10 mouse cellular contexts compared by ENCODE assay signal in genomic region chr1:33903587-33903986, GRCm38 (mm10). TPM values are rescaled to one million over a fixed set of nuclear protein-coding genes. Genes with fewer than 3 reads are reported as not detected.
DNase-seq lines count a peak whose midpoint lies in the region; ATAC-seq lines count a peak whose summit lies in the region.
"Had no signal": no experiment of that assay in that cellular context is flagged by ENCODE, and none has a peak within 500 bp of the region (broad histone marks: within the 10 kb centered on the region; RNA-seq: fewer than 3 reads in every experiment).

No protein-coding gene starts in this region.

- H3K9me3 ChIP-seq in kidney, embryonic 16.5 days (ENCODE audit: low read length): no peaks in the 10 kb centered on the region
- H3K9me3 ChIP-seq in limb, embryonic 12.5 days: no peaks in the 10 kb centered on the region
- no peaks in the 10 kb centered on the region for H3K9me3 ChIP-seq in forebrain, embryonic 14.5 days (replicated peaks; ENCODE audit: control insufficient read depth, low read length)
- H3K9me3 ChIP-seq: hindbrain, embryonic 15.5 days had no signal

- DNase-seq in kidney, adult 11 months: no peak
- peak; percentile 55 for DNase-seq in MN1 (ENCODE audit: low spot score)
- DNase-seq in urinary bladder, adult 18-20 months (ENCODE audit: low spot score in 2 of 2): no peak
- no peak for DNase-seq in forebrain, embryonic 14.5 days (ENCODE audit: low spot score)
- DNase-seq in urinary bladder, postnatal 25 days (ENCODE audit: low spot score): no peak
- DNase-seq: thymus, postnatal 14 days had no signal

- no peak overlapping the region for H3K27ac ChIP-seq in kidney, embryonic 16.5 days (ENCODE audit: low read length)
- H3K27ac ChIP-seq in limb, embryonic 12.5 days: no peak overlapping the region
- H3K27ac ChIP-seq in forebrain, embryonic 14.5 days (ENCODE audit: low read depth, low read length): no peak overlapping the region
- H3K27ac ChIP-seq: hindbrain, embryonic 15.5 days had no signal

- 28% methylated on average over 9 of the region's 9 CpGs for WGBS in kidney, embryonic 16.5 days
- 36% methylated on average over 9 of the region's 9 CpGs for WGBS in limb, embryonic 12.5 days
- 35% methylated on average over 9 of the region's 9 CpGs for WGBS in forebrain, embryonic 14.5 days

- H3K36me3 ChIP-seq in kidney, embryonic 16.5 days (ENCODE audit: insufficient read depth, low read length): no peaks in the 10 kb centered on the region
- no peaks in the 10 kb centered on the region for H3K36me3 ChIP-seq in limb, embryonic 12.5 days
- no peaks in the 10 kb centered on the region for H3K36me3 ChIP-seq in forebrain, embryonic 14.5 days (ENCODE audit: control insufficient read depth, insufficient read depth, low read length)
- H3K36me3 ChIP-seq: hindbrain, embryonic 15.5 days had no signal

- no peak overlapping the region for H3K4me3 ChIP-seq in kidney, embryonic 16.5 days (ENCODE audit: low read length)
- no peak overlapping the region for H3K4me3 ChIP-seq in limb, embryonic 12.5 days (replicated peaks)
- no peak overlapping the region for H3K4me3 ChIP-seq in forebrain, embryonic 14.5 days (ENCODE audit: low read depth, low read length)
- H3K4me3 ChIP-seq: hindbrain, embryonic 15.5 days had no signal

- H3K4me1 ChIP-seq in kidney, embryonic 16.5 days (ENCODE audit: insufficient read depth, low read length): peaks cover 15% of the 10 kb centered on the region
- H3K4me1 ChIP-seq in limb, embryonic 12.5 days (replicated peaks): peaks cover 4% of the 10 kb centered on the region; the same call in 1 of the 2 replicates
- peaks cover 7% of the 10 kb centered on the region; the same call in 1 of the 2 replicates for H3K4me1 ChIP-seq in forebrain, embryonic 14.5 days (ENCODE audit: control insufficient read depth, insufficient read depth, low read length)

- no peak overlapping the region for H3K9ac ChIP-seq in kidney, embryonic 16.5 days (replicated peaks; ENCODE audit: low read length)
- no peak overlapping the region for H3K9ac ChIP-seq in limb, embryonic 12.5 days (replicated peaks)
- H3K9ac ChIP-seq in forebrain, embryonic 14.5 days (ENCODE audit: low read length): no peak overlapping the region
- H3K9ac ChIP-seq: hindbrain, embryonic 15.5 days had no signal

- no peak for ATAC-seq in kidney, embryonic 16.5 days (ENCODE audit: low FRiP score, low TSS enrichment)
- ATAC-seq in granulocyte monocyte progenitor cell, adult 5-6 weeks (replicated peaks; ENCODE audit: poor library complexity, severe bottlenecking): peak; percentile 80
- ATAC-seq in limb, embryonic 12.5 days (ENCODE audit: insufficient number of reproducible peaks, insufficient read depth, low FRiP score, low TSS enrichment, low read depth): no peak
- ATAC-seq in forebrain, embryonic 14.5 days: no peak

- peaks cover 24% of the 10 kb centered on the region for H3K27me3 ChIP-seq in kidney, embryonic 16.5 days (ENCODE audit: insufficient read depth, low read length)
- H3K27me3 ChIP-seq in limb, embryonic 12.5 days: peaks cover 28% of the 10 kb centered on the region
- H3K27me3 ChIP-seq in forebrain, embryonic 14.5 days (replicated peaks; ENCODE audit: control insufficient read depth, insufficient read depth, low read length): peaks cover 7% of the 10 kb centered on the region; the same call in 1 of the 2 replicates
- H3K27me3 ChIP-seq: hindbrain, embryonic 15.5 days had no signal

- peak overlapping the region; percentile 19 for H3K4me2 ChIP-seq in kidney, embryonic 16.5 days (replicated peaks; ENCODE audit: low read depth, low read length)
- 0 out of 2 replicates have a peak overlapping the region, but pooled peaks have one; percentile 13 for H3K4me2 ChIP-seq in limb, embryonic 12.5 days
- H3K4me2 ChIP-seq in forebrain, embryonic 14.5 days (ENCODE audit: low read length): no peak overlapping the region
- H3K4me2 ChIP-seq: hindbrain, embryonic 15.5 days had no signal

RNA-seq across cellular contexts. Expression of gene Bend6, which starts 4.0 kb away (rescaled TPM):
- polyA plus RNA-seq in kidney, embryonic 16.5 days (2015; fragmentation: Nextera tagmentation; extraction: Ambion mirVana): 0.19 and 0.40 TPM in 2 replicates
- not detected in 2 replicates for total RNA-seq in granulocyte monocyte progenitor cell, adult 5-6 weeks (2014; fragmentation: Nextera tagmentation)
- not detected in 2 replicates for total RNA-seq in granulocyte monocyte progenitor cell, adult 5-6 weeks (2017)
- polyA plus RNA-seq in limb, embryonic 12.5 days (2016; fragmentation: Nextera tagmentation; extraction: Ambion mirVana): 1.1 and 1.8 TPM in 2 replicates
- 32.2 and 40.3 TPM in 2 replicates for polyA plus RNA-seq in forebrain, embryonic 14.5 days (2014; fragmentation: Nextera tagmentation; extraction: Ambion mirVana)

RNA-seq across cellular contexts. Expression of gene Dst, which starts 4.4 kb away (rescaled TPM):
- 23.4 and 28.0 TPM in 2 replicates for polyA plus RNA-seq in kidney, embryonic 16.5 days (2015; fragmentation: Nextera tagmentation; extraction: Ambion mirVana)
- total RNA-seq in granulocyte monocyte progenitor cell, adult 5-6 weeks (2014; fragmentation: Nextera tagmentation): 0.49 and 0.81 TPM in 2 replicates
- 0.31 and 0.78 TPM in 2 replicates for total RNA-seq in granulocyte monocyte progenitor cell, adult 5-6 weeks (2017)
- polyA plus RNA-seq in limb, embryonic 12.5 days (2016; fragmentation: Nextera tagmentation; extraction: Ambion mirVana): 23.8 and 25.5 TPM in 2 replicates
- 24.9 and 43.9 TPM in 2 replicates for polyA plus RNA-seq in forebrain, embryonic 14.5 days (2014; fragmentation: Nextera tagmentation; extraction: Ambion mirVana)

Comparison
In these comparisons a context has a peak if more than half of its experiments do, and no peak if none do; other contexts are left out.
1. RNA of gene Bend6, which starts 4.0 kb away (polyA plus RNA-seq): 32.2 to 40.3 TPM in forebrain, embryonic 14.5 days; 1.1 to 1.8 TPM in limb, embryonic 12.5 days and 0.19 to 0.40 TPM in kidney, embryonic 16.5 days; every median in the first group is over 10 times any median in the second.